Mouse (Mus musculus) C2C12 (cell line): Measurements from ENCODE around the gene Shank3. TPM values are rescaled to one million over a fixed set of nuclear protein-coding genes. Genes with fewer than 3 reads are reported as not detected.

Experiments used
- H3K27me3 ChIP-seq: one replicate; pipeline ENCODE4 v1.6.1; 2011; ENCODE audit not compliant: control insufficient read depth, insufficient read depth, insufficient read length
- H3K36me3 ChIP-seq: one replicate; pipeline ENCODE4 v1.6.1; 2011; ENCODE audit not compliant: control insufficient read depth, insufficient read depth
- H3K4me3 ChIP-seq: one replicate; pipeline ENCODE4 v1.5.1; 2011; ENCODE audit warnings: mild to moderate bottlenecking, control low read depth; ENCODE audit not compliant: poor library complexity, insufficient read depth, severe bottlenecking
- H3K79me2 ChIP-seq: one replicate; pipeline ENCODE4 v1.6.1; 2011; ENCODE audit not compliant: control insufficient read depth, insufficient read depth
- H3K79me3 ChIP-seq: one replicate; pipeline ENCODE4 v1.6.1; 2011; ENCODE audit warnings: low read depth, control low read depth
- H3ac ChIP-seq: one replicate; pipeline ENCODE3; 2011; ENCODE audit warnings: low read depth; ENCODE audit not compliant: control insufficient read depth, insufficient read length
- CEBPB ChIP-seq: IDR thresholded peaks from one replicate; pipeline ENCODE4 v1.6.1; 2011; ENCODE audit warnings: low read depth, mild to moderate bottlenecking, control low read depth, moderate library complexity
- CTCF ChIP-seq: IDR thresholded peaks from one replicate; pipeline ENCODE4 v1.5.1; 2011; ENCODE audit not compliant: control insufficient read depth, insufficient read depth, insufficient read length
- FOSL1 ChIP-seq: IDR thresholded peaks from one replicate; pipeline ENCODE4 v1.8.0; 2011; ENCODE audit warnings: mild to moderate bottlenecking, low read length; ENCODE audit not compliant: poor library complexity, insufficient read depth, severe bottlenecking
- MAX ChIP-seq: IDR thresholded peaks from one replicate; pipeline ENCODE4 v1.6.1; 2011; ENCODE audit warnings: mild to moderate bottlenecking, control low read depth
- MYOD1 ChIP-seq: IDR thresholded peaks from one replicate; pipeline ENCODE4 v1.6.1; 2011; ENCODE audit warnings: low read depth; ENCODE audit not compliant: control insufficient read depth, insufficient read length
- MYOG ChIP-seq: IDR thresholded peaks from one replicate; pipeline ENCODE4 v1.6.1; 2011; ENCODE audit not compliant: control insufficient read depth, insufficient read length; ENCODE audit errors: extremely low read depth
- USF1 ChIP-seq: IDR thresholded peaks from one replicate; pipeline ENCODE4 v1.6.1; 2011; ENCODE audit warnings: low read depth, mild to moderate bottlenecking, control low read depth, moderate library complexity
- polyA plus RNA-seq: library from polyadenylated mRNA; unstranded; fragments of >200 nt; fragmentation: generic; extraction: Trizol; gene quantifications from one replicate; pipeline ENCODE4 v1.2.1, GENCODE M21; 2012; ENCODE audit warnings: missing spikeins

Gene Shank3
- polyA plus RNA-seq, 1 experiment: 4.0 TPM

DNA sequence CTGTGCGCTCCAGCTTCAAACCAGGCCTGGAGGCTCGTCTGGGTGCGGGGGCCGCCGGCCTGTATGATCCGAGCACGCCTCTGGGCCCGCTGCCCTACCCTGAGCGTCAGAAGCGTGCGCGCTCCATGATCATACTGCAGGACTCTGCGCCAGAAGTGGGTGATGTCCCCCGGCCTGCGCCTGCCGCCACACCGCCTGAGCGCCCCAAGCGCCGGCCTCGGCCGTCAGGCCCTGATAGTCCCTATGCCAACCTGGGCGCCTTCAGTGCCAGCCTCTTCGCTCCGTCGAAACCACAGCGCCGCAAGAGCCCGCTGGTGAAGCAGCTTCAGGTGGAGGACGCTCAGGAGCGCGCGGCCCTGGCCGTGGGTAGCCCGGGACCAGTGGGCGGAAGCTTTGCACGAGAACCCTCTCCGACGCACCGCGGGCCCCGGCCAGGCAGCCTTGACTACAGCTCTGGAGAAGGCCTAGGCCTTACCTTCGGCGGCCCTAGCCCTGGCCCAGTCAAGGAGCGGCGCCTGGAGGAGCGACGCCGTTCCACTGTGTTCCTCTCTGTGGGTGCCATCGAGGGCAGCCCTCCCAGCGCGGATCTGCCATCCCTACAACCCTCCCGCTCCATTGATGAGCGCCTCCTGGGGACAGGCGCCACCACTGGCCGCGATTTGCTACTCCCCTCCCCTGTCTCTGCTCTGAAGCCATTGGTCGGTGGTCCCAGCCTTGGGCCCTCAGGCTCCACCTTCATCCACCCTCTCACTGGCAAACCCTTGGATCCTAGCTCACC lies 48.6 kb downstream of the Shank3 start:
- Histone ChIP-seq H3K79me3 (no peaks in the 10 kb centered on the region), H3K79me2 (no peaks in the 10 kb centered on the region), H3K36me3 (no peaks in the 10 kb centered on the region), H3K4me3 (no peak overlapping the region), H3ac (no peak overlapping the region), H3K27me3 (peaks cover 26% of the 10 kb centered on the region)
- no peak for TF ChIP-seq CEBPB
- TF ChIP-seq FOSL1: no peak
- no peak for TF ChIP-seq MYOG
- no peak for TF ChIP-seq CTCF
- TF ChIP-seq MAX: no peak
- no peak for TF ChIP-seq MYOD1
- TF ChIP-seq USF1: no peak

DNA sequence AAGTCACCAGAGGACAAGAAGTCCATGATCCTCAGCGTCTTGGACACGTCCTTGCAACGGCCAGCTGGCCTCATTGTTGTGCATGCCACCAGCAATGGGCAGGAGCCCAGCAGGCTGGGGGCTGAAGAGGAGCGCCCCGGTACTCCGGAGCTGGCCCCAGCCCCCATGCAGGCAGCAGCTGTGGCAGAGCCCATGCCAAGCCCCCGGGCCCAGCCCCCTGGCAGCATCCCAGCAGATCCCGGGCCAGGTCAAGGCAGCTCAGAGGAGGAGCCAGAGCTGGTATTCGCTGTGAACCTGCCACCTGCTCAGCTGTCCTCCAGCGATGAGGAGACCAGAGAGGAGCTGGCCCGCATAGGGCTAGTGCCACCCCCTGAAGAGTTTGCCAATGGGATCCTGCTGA lies 49.4 kb downstream of the Shank3 start:
- no peaks in the 10 kb centered on the region for H3K36me3 ChIP-seq
- no peak overlapping the region for H3ac ChIP-seq
- TF ChIP-seq CTCF (no peak), FOSL1 (no peak), MAX (no peak), MYOG (no peak), MYOD1 (no peak), USF1 (no peak), CEBPB (no peak)
- no peaks in the 10 kb centered on the region for H3K79me2 ChIP-seq
- no peaks in the 10 kb centered on the region for H3K79me3 ChIP-seq
- H3K4me3 ChIP-seq: no peak overlapping the region
- H3K27me3 ChIP-seq: peaks cover 26% of the 10 kb centered on the region

DNA sequence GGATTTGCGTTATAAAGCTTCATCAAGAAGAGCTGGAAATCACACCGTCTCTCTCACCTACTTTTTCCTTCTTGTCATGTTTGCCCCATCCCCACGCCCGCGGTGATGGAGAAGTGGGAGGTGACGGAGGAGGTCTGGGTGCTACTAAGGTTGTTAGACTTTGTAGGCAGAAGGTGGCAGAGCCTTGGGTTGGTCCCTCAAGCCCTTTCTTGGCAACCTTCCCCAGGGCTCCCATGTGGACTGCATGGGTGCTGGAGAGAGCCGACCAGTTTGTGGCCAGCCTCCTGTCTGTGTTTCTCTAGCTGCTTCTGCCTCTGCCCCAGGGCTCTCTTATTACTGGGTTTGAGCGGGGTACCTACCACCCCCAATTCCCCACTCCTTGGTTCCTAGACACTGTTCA lies 51.1 kb downstream of the Shank3 start:
- Histone ChIP-seq H3K27me3 (peaks cover 11% of the 10 kb centered on the region), H3K4me3 (no peak overlapping the region), H3ac (no peak overlapping the region), H3K36me3 (no peaks in the 10 kb centered on the region), H3K79me2 (no peaks in the 10 kb centered on the region), H3K79me3 (no peaks in the 10 kb centered on the region)
- TF ChIP-seq USF1: no peak
- TF ChIP-seq CEBPB: no peak
- no peak for TF ChIP-seq MAX
- no peak for TF ChIP-seq MYOD1
- TF ChIP-seq MYOG: no peak
- TF ChIP-seq FOSL1: no peak
- TF ChIP-seq CTCF: no peak

DNA sequence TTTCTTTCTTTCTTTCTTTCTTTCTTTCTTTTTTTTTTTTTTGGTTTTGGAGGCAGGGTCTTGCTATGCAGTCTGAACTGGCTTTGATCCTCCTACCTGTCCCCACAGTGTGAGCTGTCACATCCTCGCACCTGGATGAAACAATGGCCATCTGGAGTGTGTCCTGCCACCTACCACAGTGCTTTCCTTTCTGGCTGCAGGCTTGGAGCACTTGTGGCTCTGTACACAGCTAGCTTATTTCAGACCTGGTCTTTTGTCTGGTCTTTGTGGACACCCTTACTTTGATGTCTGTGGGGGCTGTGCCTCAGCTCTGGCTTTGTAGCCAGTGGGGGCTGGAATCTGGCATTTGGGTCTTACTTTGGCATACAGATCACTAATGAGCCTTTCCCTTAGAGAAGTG lies 52.3 kb downstream of the Shank3 start:
- Histone ChIP-seq H3K27me3 (peaks cover 6% of the 10 kb centered on the region), H3K36me3 (no peaks in the 10 kb centered on the region), H3K79me2 (no peaks in the 10 kb centered on the region), H3ac (no peak overlapping the region), H3K4me3 (no peak overlapping the region), H3K79me3 (no peaks in the 10 kb centered on the region)
- no peak for TF ChIP-seq CTCF
- no peak for TF ChIP-seq FOSL1
- TF ChIP-seq MYOD1: no peak
- no peak for TF ChIP-seq USF1
- no peak for TF ChIP-seq MAX
- no peak for TF ChIP-seq CEBPB
- TF ChIP-seq MYOG: no peak

DNA sequence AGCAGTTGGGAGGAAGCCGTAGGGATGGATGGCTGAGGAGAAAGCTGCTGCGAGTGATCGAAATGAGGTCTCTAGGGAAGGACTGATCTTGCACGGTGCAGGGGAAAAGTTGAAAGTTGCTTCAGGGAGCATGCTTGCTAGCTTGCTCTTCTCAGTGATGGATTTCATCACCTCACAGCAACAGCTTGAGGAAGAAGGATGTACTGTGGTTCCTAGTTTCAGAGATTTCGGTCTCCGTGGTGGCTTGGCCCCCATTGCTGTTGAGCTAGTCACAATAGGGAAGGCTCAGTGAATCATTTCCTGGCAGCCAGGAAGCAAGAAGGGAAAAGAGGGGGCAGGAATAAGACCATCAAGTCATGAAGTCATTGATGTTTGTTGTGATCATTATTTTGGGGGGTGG lies 56.2 kb downstream of the Shank3 start:
- Histone ChIP-seq H3K4me3 (no peak overlapping the region), H3K36me3 (no peaks in the 10 kb centered on the region), H3ac (no peak overlapping the region), H3K79me3 (no peaks in the 10 kb centered on the region), H3K79me2 (no peaks in the 10 kb centered on the region), H3K27me3 (peaks cover 26% of the 10 kb centered on the region)
- no peak for TF ChIP-seq FOSL1

DNA sequence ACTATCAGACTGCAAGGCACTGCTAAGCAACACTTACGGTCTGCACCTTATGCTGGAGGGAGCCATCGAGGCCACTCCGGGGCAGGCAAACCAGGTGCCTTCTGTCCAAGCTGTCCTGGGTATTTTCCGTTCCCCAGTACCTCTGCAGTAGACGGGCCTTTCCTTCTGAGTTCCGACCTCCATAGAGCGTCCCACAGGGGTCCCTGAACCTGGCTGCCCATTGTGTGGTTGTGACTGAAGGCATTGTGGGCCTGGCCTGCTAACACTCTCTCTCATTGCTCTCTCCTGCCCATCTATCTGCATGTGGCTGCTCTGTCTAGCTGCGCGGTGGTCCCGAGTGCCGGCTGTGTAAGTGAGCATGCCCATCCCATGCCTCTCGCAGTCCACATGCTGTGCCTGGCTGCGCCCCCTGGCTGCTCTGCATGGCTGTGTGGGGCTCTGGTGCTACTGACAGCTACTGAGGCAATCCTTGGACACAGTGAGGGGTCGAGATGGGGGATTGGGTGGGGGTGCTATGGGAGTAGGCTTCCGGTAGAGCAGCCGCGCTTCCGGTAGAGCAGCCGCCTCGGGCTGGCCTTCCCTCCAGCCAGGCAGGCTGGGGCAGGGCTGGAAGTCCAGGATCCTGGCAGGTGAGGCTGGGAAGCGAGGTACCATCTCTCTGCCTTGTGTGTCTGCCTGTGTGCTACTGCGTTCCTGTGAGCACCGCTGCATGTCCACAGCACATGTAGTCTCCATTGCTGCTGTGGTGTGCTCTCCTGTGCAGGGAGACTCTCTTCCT lies 57.2 kb downstream of the Shank3 start:
- Histone ChIP-seq H3K4me3 (no peak overlapping the region), H3K27me3 (peaks cover 26% of the 10 kb centered on the region)
- TF ChIP-seq MYOG: no peak
- no peak for TF ChIP-seq MYOD1
- TF ChIP-seq CTCF: peak; percentile 20

More for the DNA sequence above, 57.2 kb downstream of the Shank3 start:
- no peaks in the 10 kb centered on the region for H3K79me3 ChIP-seq
- no peaks in the 10 kb centered on the region for H3K79me2 ChIP-seq
- no peaks in the 10 kb centered on the region for H3K36me3 ChIP-seq
- H3ac ChIP-seq: no peak overlapping the region
